Mouse (Mus musculus) CH12.LX (cell line): ENCODE results near the gene Aldh3b1. TPM values are rescaled to one million over a fixed set of nuclear protein-coding genes. Genes with fewer than 3 reads are reported as not detected.
A peak's percentile ranks its signal among the peaks of the same experiment; 100 is the strongest.

Source experiments
- DNase-seq: peaks from one replicate; pipeline ENCODE4 v3.0.0-alpha.2; 2013; ENCODE audit errors: extremely low read depth
- H3K27ac ChIP-seq: 2 replicates; pipeline ENCODE4 v1.5.1; 2012; ENCODE audit warnings: low read depth, mild to moderate bottlenecking, control low read depth, moderate library complexity; ENCODE audit not compliant: insufficient read depth
- H3K27me3 ChIP-seq: replicated peaks from 2 replicates; pipeline ENCODE3; 2012; ENCODE audit warnings: inconsistent platforms
- H3K36me3 ChIP-seq, 2 experiments: replicated peaks in 1 of 2; 2 replicates each; pipeline versions ENCODE3 to v1.6.1; 2012; ENCODE audit warnings: inconsistent platforms in 1 of 2, low read length in 1 of 2, mild to moderate bottlenecking in 1 of 2, mixed read lengths in 1 of 2, moderate library complexity in 1 of 2; ENCODE audit not compliant: control insufficient read depth in 1 of 2, insufficient read depth in 1 of 2
- H3K4me1 ChIP-seq, 2 experiments: 2 replicates each; pipeline ENCODE4 v1.6.1; 2012; ENCODE audit warnings: inconsistent platforms in 1 of 2, moderate library complexity in 1 of 2; ENCODE audit not compliant: insufficient read depth in 2 of 2, control insufficient read depth in 1 of 2
- H3K4me2 ChIP-seq: 2 replicates; pipeline ENCODE4 v1.6.1; 2012; ENCODE audit warnings: low read depth, mild to moderate bottlenecking, control low read depth; ENCODE audit not compliant: poor library complexity, insufficient read depth, severe bottlenecking
- H3K4me3 ChIP-seq, 3 experiments: fragments of 150-350 bp in 1 of 3; sonication (generic) in 1 of 3; replicated peaks in 1 of 3; 2 replicates each; pipeline versions ENCODE3 to v1.5.1; 2011 to 2012; ENCODE audit warnings: low read depth in 2 of 3, low read length in 2 of 3, mild to moderate bottlenecking in 2 of 3, moderate library complexity in 2 of 3, control low read depth in 1 of 3, improper control_type of control experiment in 1 of 3, inconsistent platforms in 1 of 3, mixed read lengths in 1 of 3; ENCODE audit not compliant: poor library complexity in 1 of 3
- H3K79me2 ChIP-seq: replicated peaks from 2 replicates; pipeline ENCODE4 v1.6.1; 2012; ENCODE audit warnings: mild to moderate bottlenecking, moderate library complexity; ENCODE audit not compliant: control insufficient read depth, poor library complexity, insufficient read depth, severe bottlenecking; ENCODE audit errors: extremely low read depth
- H3K9ac ChIP-seq: 2 replicates; pipeline ENCODE4 v1.6.1; 2012; ENCODE audit warnings: low read depth, mild to moderate bottlenecking, control low read depth, moderate library complexity; ENCODE audit not compliant: insufficient read depth
- H3K9me3 ChIP-seq: replicated peaks from 2 replicates; pipeline ENCODE3; 2012; ENCODE audit warnings: low read length, inconsistent platforms, mixed read lengths
- BHLHE40 ChIP-seq: IDR thresholded peaks from 2 replicates; pipeline ENCODE4 v1.6.1; 2011; ENCODE audit warnings: mild to moderate bottlenecking, low read depth, low read length, improper control_type of control experiment
- CHD1 ChIP-seq: IDR thresholded peaks from 2 replicates; pipeline ENCODE4 v1.6.1; 2012; ENCODE audit warnings: low read depth, low read length, improper control_type of control experiment, inconsistent platforms
- CHD2 ChIP-seq: IDR thresholded peaks from 2 replicates; pipeline ENCODE4 v1.6.1; 2011; ENCODE audit warnings: low read length, improper control_type of control experiment
- CTCF ChIP-seq, 2 experiments: IDR thresholded peaks in 1 of 2; conservative IDR thresholded peaks in 1 of 2; 2 replicates each; pipeline ENCODE4 v1.5.1; 2011 to 2012; ENCODE audit warnings: low read depth in 2 of 2, low read length in 2 of 2, improper control_type of control experiment in 1 of 2, inconsistent platforms in 1 of 2, mild to moderate bottlenecking in 1 of 2, moderate library complexity in 1 of 2
- E2F4 ChIP-seq: IDR thresholded peaks from 2 replicates; pipeline ENCODE4 v1.6.1; 2011; ENCODE audit warnings: low read depth, low read length, improper control_type of control experiment; ENCODE audit not compliant: insufficient replicate concordance
- ELF1 ChIP-seq: IDR thresholded peaks from 2 replicates; pipeline ENCODE4 v1.6.1; 2014; ENCODE audit warnings: low read depth, mild to moderate bottlenecking, inconsistent platforms, low read length, improper control_type of control experiment
- EP300 ChIP-seq: IDR thresholded peaks from 2 replicates; pipeline ENCODE4 v1.6.1; 2011; ENCODE audit warnings: low read length, improper control_type of control experiment
- ETS1 ChIP-seq: conservative IDR thresholded peaks from 2 replicates; pipeline ENCODE4 v1.6.1; 2012; ENCODE audit warnings: low read depth, mild to moderate bottlenecking, inconsistent platforms, low read length, improper control_type of control experiment, moderate library complexity
- GABPA ChIP-seq: IDR thresholded peaks from 2 replicates; pipeline ENCODE4 v1.6.1; 2012; ENCODE audit warnings: low read depth, low read length, improper control_type of control experiment, inconsistent platforms; ENCODE audit not compliant: insufficient replicate concordance
- HCFC1 ChIP-seq: IDR thresholded peaks from 2 replicates; pipeline ENCODE4 v1.6.1; 2012; ENCODE audit warnings: low read depth, mild to moderate bottlenecking, inconsistent platforms, low read length, improper control_type of control experiment
- IRF4 ChIP-seq: IDR thresholded peaks from 2 replicates; pipeline ENCODE4 v1.6.1; 2014; ENCODE audit warnings: low read depth, mild to moderate bottlenecking, inconsistent platforms, low read length, improper control_type of control experiment
- JUN ChIP-seq: IDR thresholded peaks from 2 replicates; pipeline ENCODE4 v1.6.1; 2011; ENCODE audit warnings: low read depth, mild to moderate bottlenecking, low read length, improper control_type of control experiment, moderate library complexity; ENCODE audit not compliant: insufficient read depth
- JUND ChIP-seq: conservative IDR thresholded peaks from 2 replicates; pipeline ENCODE4 v1.6.1; 2011; ENCODE audit warnings: low read depth, low read length, improper control_type of control experiment
- KAT2A ChIP-seq: IDR thresholded peaks from 2 replicates; pipeline ENCODE4 v1.6.1; 2012; ENCODE audit warnings: low read length, improper control_type of control experiment, inconsistent platforms; ENCODE audit not compliant: insufficient replicate concordance
- MAFK ChIP-seq: IDR thresholded peaks from 2 replicates; pipeline ENCODE4 v1.6.1; 2011; ENCODE audit warnings: low read length, improper control_type of control experiment; ENCODE audit not compliant: insufficient replicate concordance
- MAX ChIP-seq: IDR thresholded peaks from 2 replicates; pipeline ENCODE4 v1.6.1; 2011; ENCODE audit warnings: low read length, improper control_type of control experiment
- MAZ ChIP-seq: IDR thresholded peaks from 2 replicates; pipeline ENCODE4 v1.6.1; 2012; ENCODE audit warnings: low read depth, mild to moderate bottlenecking, inconsistent platforms, low read length, improper control_type of control experiment, moderate library complexity
- MEF2A ChIP-seq: IDR thresholded peaks from 2 replicates; pipeline ENCODE4 v1.6.1; 2014; ENCODE audit warnings: low read depth, mild to moderate bottlenecking, inconsistent platforms, low read length, improper control_type of control experiment, borderline replicate concordance
- MXI1 ChIP-seq: IDR thresholded peaks from 2 replicates; pipeline ENCODE4 v1.6.1; 2011; ENCODE audit warnings: mild to moderate bottlenecking, low read depth, low read length, improper control_type of control experiment
- MYC ChIP-seq: IDR thresholded peaks from 2 replicates; pipeline ENCODE4 v1.6.1; 2011; ENCODE audit warnings: low read depth, mild to moderate bottlenecking, improper control_type of control experiment, low read length
- NELFE ChIP-seq: IDR thresholded peaks from 2 replicates; pipeline ENCODE4 v1.6.1; 2011; ENCODE audit warnings: low read depth, low read length, improper control_type of control experiment
- NRF1 ChIP-seq: IDR thresholded peaks from 2 replicates; pipeline ENCODE4 v1.6.1; 2014; ENCODE audit warnings: low read depth, mild to moderate bottlenecking, inconsistent platforms, low read length, improper control_type of control experiment, moderate library complexity
- PAX5 ChIP-seq: IDR thresholded peaks from 2 replicates; pipeline ENCODE4 v1.6.1; 2012; ENCODE audit warnings: low read length, inconsistent platforms, mixed read lengths
- POLR2AphosphoS2 ChIP-seq: IDR thresholded peaks from 2 replicates; pipeline ENCODE4 v1.6.1; 2011; ENCODE audit warnings: low read depth, low read length, improper control_type of control experiment
- RAD21 ChIP-seq: IDR thresholded peaks from 2 replicates; pipeline ENCODE4 v1.6.1; 2011; ENCODE audit warnings: low read depth, mild to moderate bottlenecking, low read length, improper control_type of control experiment, moderate library complexity
- RCOR1 ChIP-seq: conservative IDR thresholded peaks from 2 replicates; pipeline ENCODE4 v1.6.1; 2012; ENCODE audit warnings: low read depth, mild to moderate bottlenecking, inconsistent platforms, low read length, improper control_type of control experiment
- SIN3A ChIP-seq: IDR thresholded peaks from 2 replicates; pipeline ENCODE4 v1.6.1; 2012; ENCODE audit warnings: low read length, improper control_type of control experiment, inconsistent platforms
- SMC3 ChIP-seq: IDR thresholded peaks from 2 replicates; pipeline ENCODE4 v1.6.1; 2011; ENCODE audit warnings: low read depth, low read length, improper control_type of control experiment
- TBP ChIP-seq: conservative IDR thresholded peaks from 2 replicates; pipeline ENCODE4 v1.6.1; 2011; ENCODE audit warnings: low read depth, low read length, improper control_type of control experiment
- TCF12 ChIP-seq: IDR thresholded peaks from 2 replicates; pipeline ENCODE4 v1.6.1; 2014; ENCODE audit warnings: low read depth, mild to moderate bottlenecking, inconsistent platforms, low read length, improper control_type of control experiment
- UBTF ChIP-seq: IDR thresholded peaks from 2 replicates; pipeline ENCODE4 v1.6.1; 2012; ENCODE audit warnings: low read depth, mild to moderate bottlenecking, inconsistent platforms, low read length, improper control_type of control experiment, moderate library complexity
- USF1 ChIP-seq: IDR thresholded peaks from 2 replicates; pipeline ENCODE4 v1.6.1; 2014; ENCODE audit warnings: low read depth, mild to moderate bottlenecking, inconsistent platforms, low read length, improper control_type of control experiment
- USF2 ChIP-seq: conservative IDR thresholded peaks from 2 replicates; pipeline ENCODE4 v1.6.1; 2011; ENCODE audit warnings: low read depth, low read length, improper control_type of control experiment
- ZC3H11A ChIP-seq: IDR thresholded peaks from 2 replicates; pipeline ENCODE4 v1.6.1; 2012; ENCODE audit warnings: low read depth, mild to moderate bottlenecking, inconsistent platforms, low read length, improper control_type of control experiment
- ZKSCAN1 ChIP-seq: IDR thresholded peaks from 2 replicates; pipeline ENCODE4 v1.6.1; 2012; ENCODE audit warnings: low read depth, inconsistent platforms, low read length, improper control_type of control experiment, borderline replicate concordance
- ZMIZ1 ChIP-seq: IDR thresholded peaks from 2 replicates; pipeline ENCODE4 v1.6.1; 2012; ENCODE audit warnings: low read depth, mild to moderate bottlenecking, inconsistent platforms, low read length, improper control_type of control experiment
- ZNF384 ChIP-seq: IDR thresholded peaks from 2 replicates; pipeline ENCODE4 v1.6.1; 2012; ENCODE audit warnings: low read depth, low read length, improper control_type of control experiment, inconsistent platforms
- dilution Hi-C: fragments of 300-500 bp; cut with MboI; formaldehyde crosslinking; loops from 2 replicates; pipeline ENCODE4 v1.14.3; 2020; ENCODE audit warnings: low sequenced_read_pairs; ENCODE audit not compliant: extremely low pct_unique_long_range_greater_than_20kb, extremely low pct_ligation_motif_present
- in situ Hi-C: fragments of 300-500 bp; cut with MboI; formaldehyde crosslinking; loops from 3 replicates; pipeline ENCODE4 v1.14.3; 2019; ENCODE audit warnings: low sequenced_read_pairs, low pct_ligation_motif_present, low pct_unique_long_range_greater_than_20kb, mixed read lengths
- polyA plus RNA-seq: library from polyadenylated mRNA; unstranded; fragments of >175 nt; gene quantifications from 2 replicates; pipeline ENCODE4 v1.2.1, GENCODE M21; 2012; ENCODE audit warnings: low read depth; ENCODE audit not compliant: insufficient read length
- total RNA-seq, 2 experiments: library from RNA; depleted of rRNA; stranded (reverse); fragments of 300-350 nt in 1 of 2; fragments of >200 nt in 1 of 2; gene quantifications; 2 replicates each; pipeline ENCODE4 v1.2.3; 2012 to 2014

Gene Aldh3b1
- total and polyA plus RNA-seq, 3 experiments, result 5.9 to 8.1 (median 8.1) TPM

GRCm38 (mm10) chr19:3935896-3936850, 6.6 kb upstream of the Aldh3b1 start:
- H3K79me2 ChIP-seq, result no peaks in the 10 kb centered on the region
- in situ Hi-C loops, result no loop called here
- peak; percentile 93 for DNase-seq
- H3K36me3 ChIP-seq, result peaks cover 0 to 20% of the 10 kb centered on the region in 2 experiments
- no peaks in the 10 kb centered on the region for H3K27me3 ChIP-seq
- peak overlapping the region; percentile 73 to 89 (median 84) for H3K4me3 ChIP-seq
- peak overlapping the region; percentile 97 for H3K27ac ChIP-seq
- H3K4me1 ChIP-seq, result peaks cover 19 to 64% of the 10 kb centered on the region in 2 experiments
- H3K4me2 ChIP-seq, result peak overlapping the region; percentile 65
- H3K9me3 ChIP-seq, result no peaks in the 10 kb centered on the region
- dilution Hi-C loops, result no loop called here
- H3K9ac ChIP-seq, result peak overlapping the region; percentile 86
- TF ChIP-seq SMC3, result no peak; the same call in 1 of the 2 replicates
- TF ChIP-seq MEF2A, result peak; percentile 91
- peak; percentile 98 for TF ChIP-seq TCF12
- TF ChIP-seq ZMIZ1, result peak; percentile 7
- TF ChIP-seq MYC, result peak; percentile 61; the same call in 1 of the 2 replicates
- peak; percentile 96 for TF ChIP-seq CHD2
- no peak for TF ChIP-seq USF1
- TF ChIP-seq MAX, result peak; percentile 75
- TF ChIP-seq JUND, result peak; percentile 28; the same call in 1 of the 2 replicates
- TF ChIP-seq USF2, result no peak
- TF ChIP-seq MXI1, result peak; percentile 74
- peak; percentile 92 for TF ChIP-seq MAZ
- no peak; the same call in 1 of the 2 replicates for TF ChIP-seq UBTF
- peak; percentile 78; the same call in 1 of the 2 replicates for TF ChIP-seq CHD1
- peak; percentile 5 for TF ChIP-seq RAD21
- no peak for TF ChIP-seq E2F4
- no peak for TF ChIP-seq ZC3H11A
- TF ChIP-seq POLR2AphosphoS2, result no peak
- TF ChIP-seq CTCF (conservative IDR thresholded peaks at IDR 0.05 in 1 of 2, IDR thresholded peaks at IDR 0.05 in 1 of 2; ENCODE audit: low read depth in 2 of 2, low read length in 2 of 2), result no peak
- no peak for TF ChIP-seq JUN
- TF ChIP-seq KAT2A, result no peak
- peak; percentile 95 for TF ChIP-seq EP300
- peak; percentile 90 for TF ChIP-seq BHLHE40
- TF ChIP-seq TBP, result peak; percentile 50; the same call in 1 of the 2 replicates
- TF ChIP-seq SIN3A, result peak; percentile 74
- peak; percentile 33; the same call in 1 of the 2 replicates for TF ChIP-seq ZKSCAN1
- peak; percentile 95 for TF ChIP-seq IRF4
- no peak for TF ChIP-seq NRF1
- TF ChIP-seq RCOR1, result peak; percentile 96
- no peak for TF ChIP-seq PAX5
- no peak for TF ChIP-seq GABPA
- TF ChIP-seq NELFE, result peak; percentile 35; the same call in 1 of the 2 replicates
- TF ChIP-seq HCFC1, result peak; percentile 61
- peak; percentile 95 for TF ChIP-seq ZNF384
- 0 out of 2 replicates have a peak, but pooled peaks have one; percentile 39 for TF ChIP-seq MAFK
- TF ChIP-seq ELF1, result peak; percentile 79
- TF ChIP-seq ETS1, result peak; percentile 90
